ENCODE assay signal across 8 mouse cellular contexts in genomic region chr6:83440510-83441258, GRCm38 (mm10). TPM values are rescaled to one million over a fixed set of nuclear protein-coding genes. Genes with fewer than 3 reads are reported as not detected.
DNase-seq lines count a peak whose midpoint lies in the region; ATAC-seq and TF ChIP-seq lines count a peak whose summit lies in the region.

No protein-coding gene starts in this region.

- peak; percentile 75 for DNase-seq in adrenal gland, postnatal 25 days
- peak; percentile 90 for DNase-seq in kidney, postnatal 10 days
- DNase-seq in liver, adult 2 months (ENCODE audit: extremely low read depth, low read depth, low spot score) = peak; percentile 41
- DNase-seq in spleen, adult 18-20 months = no peak

- WGBS in heart, embryonic 12.5 days = 5% methylated on average over 26 of the region's 26 CpGs
- 5% methylated on average over 26 of the region's 26 CpGs for WGBS in liver, adult 2 months
- 3% methylated on average over 26 of the region's 26 CpGs for WGBS in neural tube, embryonic 14.5 days

- no peak for TF ChIP-seq CTCF in liver, adult 2 months (IDR thresholded peaks at IDR 0.05; ENCODE audit: low read depth, low read length)

- peak overlapping the region; percentile 78 for H3K4me2 ChIP-seq in heart, embryonic 12.5 days
- H3K4me2 ChIP-seq in neural tube, embryonic 14.5 days (ENCODE audit: low read depth, low read length) = peak overlapping the region; percentile 67

- peaks cover 23% of the 10 kb centered on the region for H3K36me3 ChIP-seq in heart, embryonic 12.5 days
- H3K36me3 ChIP-seq in liver, adult 2 months (ENCODE audit: control insufficient read depth, insufficient read depth, low read length) = peaks cover 1% of the 10 kb centered on the region; the same call in 1 of the 2 replicates
- H3K36me3 ChIP-seq in neural tube, embryonic 14.5 days (ENCODE audit: control insufficient read depth, insufficient read depth, low read length) = no peaks in the 10 kb centered on the region

- H3K4me1 ChIP-seq in heart, embryonic 12.5 days (replicated peaks) = peaks cover 88% of the 10 kb centered on the region
- peaks cover 22% of the 10 kb centered on the region for H3K4me1 ChIP-seq in liver, adult 2 months (ENCODE audit: control insufficient read depth, insufficient read depth, low read length)
- H3K4me1 ChIP-seq in neural tube, embryonic 14.5 days (ENCODE audit: control insufficient read depth, insufficient read depth, low read length) = peaks cover 60% of the 10 kb centered on the region

- H3K27me3 ChIP-seq in heart, embryonic 12.5 days (replicated peaks) = no peaks in the 10 kb centered on the region
- no peaks in the 10 kb centered on the region for H3K27me3 ChIP-seq in liver, adult 2 months (ENCODE audit: control insufficient read depth, insufficient read depth, low read length)
- H3K27me3 ChIP-seq in neural tube, embryonic 14.5 days (ENCODE audit: control insufficient read depth, insufficient read depth, low read length) = no peaks in the 10 kb centered on the region

- H3K27ac ChIP-seq in heart, embryonic 12.5 days (ENCODE audit: poor library complexity, severe bottlenecking) = peak overlapping the region; percentile 95
- peak overlapping the region; percentile 62 for H3K27ac ChIP-seq in liver, adult 2 months (replicated peaks; ENCODE audit: insufficient read depth, low read depth, low read length)
- H3K27ac ChIP-seq in neural tube, embryonic 14.5 days (ENCODE audit: low read depth, low read length) = peak overlapping the region; percentile 96

- peaks cover 25% of the 10 kb centered on the region for H3K79me2 ChIP-seq in liver, adult 2 months (ENCODE audit: control insufficient read depth, insufficient read depth, low read length)

- ATAC-seq in CD4-positive, CD25-positive, alpha-beta regulatory T cell, adult 4 months = peak; percentile 44
- peak; percentile 40 for ATAC-seq in erythroblast, adult 5-6 weeks (replicated peaks; ENCODE audit: low FRiP score, poor library complexity, severe bottlenecking)
- peak; percentile 20; the same call in 1 of the 2 replicates for ATAC-seq in heart, embryonic 12.5 days (ENCODE audit: insufficient number of reproducible peaks, low FRiP score)
- peak; percentile 47 for ATAC-seq in neural tube, embryonic 14.5 days (ENCODE audit: low read depth)

- peak overlapping the region; percentile 71 for H3K4me3 ChIP-seq in heart, embryonic 12.5 days
- peak overlapping the region; percentile 79 for H3K4me3 ChIP-seq in liver, adult 2 months (ENCODE audit: insufficient read depth, low read depth, low read length)
- peak overlapping the region; percentile 55 for H3K4me3 ChIP-seq in neural tube, embryonic 14.5 days (ENCODE audit: low read depth, low read length)

- H3K9ac ChIP-seq in heart, embryonic 12.5 days = peak overlapping the region; percentile 81
- H3K9ac ChIP-seq in liver, adult 2 months (ENCODE audit: low read depth, low read length) = peak overlapping the region; percentile 64
- peak overlapping the region; percentile 72 for H3K9ac ChIP-seq in neural tube, embryonic 14.5 days (replicated peaks; ENCODE audit: low read depth, low read length)

- TF ChIP-seq POLR2A in liver, adult 2 months (IDR thresholded peaks at IDR 0.05; ENCODE audit: extremely low read depth, insufficient read depth, low read length) = no peak

- no peaks in the 10 kb centered on the region for H3K9me3 ChIP-seq in heart, embryonic 12.5 days (replicated peaks)
- H3K9me3 ChIP-seq in neural tube, embryonic 14.5 days (ENCODE audit: control insufficient read depth, low read length) = no peaks in the 10 kb centered on the region

RNA-seq across cellular contexts. Expression of gene Tet3, which starts 18.2 kb away (rescaled TPM):
- 10 to 100 TPM; 18.5 to 20.8 TPM for polyA plus RNA-seq in CD4-positive, CD25-positive, alpha-beta regulatory T cell, adult 4 months (2017; shearing (Covaris generic))
- 38.5 and 52.6 TPM in 2 replicates for total RNA-seq in adrenal gland, postnatal 25 days (2021)
- total RNA-seq in erythroblast, adult 5-6 weeks (2015; ENCODE audit: low replicate concordance) = 29.6 and 35.1 TPM in 2 replicates
- total RNA-seq in erythroblast, adult 5-6 weeks (2017; ENCODE audit: low replicate concordance) = 24.9 and 25.5 TPM in 2 replicates
- 31.3 and 33.6 TPM in 2 replicates for polyA plus RNA-seq in heart, embryonic 12.5 days (2016; fragmentation: Nextera tagmentation; extraction: Ambion mirVana)
- 4.6 and 6.6 TPM in 2 replicates for total RNA-seq in liver, adult 2 months (2014; rRNA removed)
- 3.5 and 4.5 TPM in 2 replicates for polyA plus RNA-seq in liver, adult 2 months (2012; rRNA removed)
- 47.7 and 67.0 TPM in 2 replicates for polyA plus RNA-seq in neural tube, embryonic 14.5 days (2014; fragmentation: Nextera tagmentation; extraction: Ambion mirVana)

Comparison
In these comparisons a context has a peak if more than half of its experiments do, and no peak if none do; other contexts are left out.
1. DNase-seq: peak in adrenal gland, postnatal 25 days (single experiment), kidney, postnatal 10 days (single experiment) and liver, adult 2 months (single experiment); none in spleen, adult 18-20 months (0 of 2).
2. Peak in every context shown above with its lines, with median percentiles within 50 percentile points of each other: ATAC-seq, H3K27ac ChIP-seq, H3K4me3 ChIP-seq and H3K9ac ChIP-seq.